Mouse (Mus musculus): ENCODE measurements around the gene Gm44503. TPM values are rescaled to one million over a fixed set of nuclear protein-coding genes. Genes with fewer than 3 reads are reported as not detected.

Gm44503 gene
- polyA plus RNA-seq, 1 experiment from 2014 or later: not detected

- H3K27me3 ChIP-seq: no peaks in the 10 kb centered on the region
- ATAC-seq (ENCODE audit: low read depth): no peak
- peak within 1 kb of the TSS; percentile 80 for H3K4me3 ChIP-seq
- H3K9me3 ChIP-seq: no peaks in the 10 kb centered on the region
- H3K4me1 ChIP-seq (replicated peaks): peaks cover 32% of the 10 kb centered on the region
- H3K36me3 ChIP-seq: 0 out of 2 replicates have a peak, but pooled peaks cover 4% of the 10 kb centered on the region
- peak within 1 kb of the TSS; percentile 85 for H3K27ac ChIP-seq (replicated peaks)
- peak within 1 kb of the TSS; percentile 86 for H3K9ac ChIP-seq
- peak within 1 kb of the TSS; percentile 86 for H3K4me2 ChIP-seq
- 32% methylated on average over 6 of the region's 6 CpGs for WGBS
Measured at GRCm38 (mm10) chr9:73040080-73040479, 81.4 kb downstream of the Gm44503 start, which contains the start of gene Pigb. Pigb (minus strand) TSS chr9:73040378.

GRCm38 (mm10) chr9:73044146-73045079, 85.8 kb downstream of the Gm44503 start, which contains the start of gene Rab27a:
Rab27a (plus strand) TSS chr9:73044854.
- Histone ChIP-seq H3K4me3 (peak within 1 kb of the TSS; percentile 45), H3K9me3 (no peaks in the 10 kb centered on the region), H3K27ac (replicated peaks) (0 out of 2 replicates have a peak within 1 kb of the TSS, but pooled peaks have one; percentile 7), H3K4me1 (replicated peaks) (peaks cover 27% of the 10 kb centered on the region), H3K4me2 (peak within 1 kb of the TSS; percentile 87), H3K9ac (peak within 1 kb of the TSS; percentile 74), H3K36me3 (no peaks in the 10 kb centered on the region), H3K27me3 (no peaks in the 10 kb centered on the region; the same call in 1 of the 2 replicates)
- WGBS: 1% methylated on average over 41 of the region's 41 CpGs
- peak; percentile 57 for ATAC-seq (ENCODE audit: low read depth)

GRCm38 (mm10) chr9:73045204-73045603, 86.6 kb downstream of the Gm44503 start:
- Histone ChIP-seq H3K36me3 (no peaks in the 10 kb centered on the region), H3K4me1 (replicated peaks) (peaks cover 24% of the 10 kb centered on the region), H3K9me3 (no peaks in the 10 kb centered on the region), H3K27me3 (no peaks in the 10 kb centered on the region; the same call in 1 of the 2 replicates), H3K9ac (peak overlapping the region; percentile 74), H3K4me3 (peak overlapping the region; percentile 45), H3K27ac (replicated peaks) (no peak overlapping the region), H3K4me2 (peak overlapping the region; percentile 87)
- 9% methylated on average over 7 of the region's 7 CpGs for WGBS
- no peak for ATAC-seq (ENCODE audit: low read depth)

- ATAC-seq (ENCODE audit: low read depth): no peak
- Histone ChIP-seq H3K9me3 (no peaks in the 10 kb centered on the region), H3K4me3 (peak overlapping the region; percentile 45; the same call in 1 of the 2 replicates), H3K27me3 (no peaks in the 10 kb centered on the region; the same call in 1 of the 2 replicates), H3K4me2 (peak overlapping the region; percentile 87), H3K9ac (0 out of 2 replicates have a peak overlapping the region, but pooled peaks have one; percentile 74), H3K4me1 (replicated peaks) (peaks cover 19% of the 10 kb centered on the region), H3K36me3 (no peaks in the 10 kb centered on the region), H3K27ac (replicated peaks) (no peak overlapping the region)
- WGBS: 70% methylated on average over 10 of the region's 10 CpGs
Measured at GRCm38 (mm10) chr9:73045711-73046110, 87.1 kb downstream of the Gm44503 start.

GRCm38 (mm10) chr9:73047906-73048305, 89.3 kb downstream of the Gm44503 start:
- Histone ChIP-seq H3K4me2 (no peak overlapping the region), H3K27ac (replicated peaks) (no peak overlapping the region), H3K9ac (no peak overlapping the region), H3K9me3 (no peaks in the 10 kb centered on the region), H3K36me3 (no peaks in the 10 kb centered on the region), H3K4me3 (no peak overlapping the region), H3K4me1 (replicated peaks) (peaks cover 17% of the 10 kb centered on the region), H3K27me3 (no peaks in the 10 kb centered on the region; the same call in 1 of the 2 replicates)
- no peak for ATAC-seq (ENCODE audit: low read depth)
- 85% methylated on average over 2 of the region's 2 CpGs for WGBS

DNA sequence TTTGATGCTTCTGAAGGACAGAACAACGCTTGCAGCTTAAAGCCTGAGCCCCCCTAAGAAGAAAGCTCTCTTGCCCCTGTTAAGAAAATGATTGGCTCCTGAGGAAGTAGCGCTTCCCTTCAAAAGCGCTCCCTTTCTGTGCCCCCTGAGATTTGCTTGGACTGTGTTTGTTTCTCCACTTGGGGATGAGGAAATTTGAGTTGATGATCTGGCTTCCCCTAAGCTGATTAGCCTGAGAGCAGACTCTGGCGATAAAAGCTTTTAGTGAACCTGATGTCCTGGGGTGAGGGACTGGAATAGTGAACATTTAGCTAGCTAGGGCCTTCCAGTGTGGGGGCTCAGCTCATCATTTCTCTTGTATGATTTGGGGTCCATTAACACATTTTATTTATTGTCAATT, 90.3 kb downstream of the Gm44503 start:
- WGBS: 20% methylated on average over 4 of the region's 4 CpGs
- ATAC-seq (ENCODE audit: low read depth): no peak
- H3K4me2 ChIP-seq: no peak overlapping the region
- no peaks in the 10 kb centered on the region; the same call in 1 of the 2 replicates for H3K27me3 ChIP-seq
- H3K9ac ChIP-seq: no peak overlapping the region
- H3K27ac ChIP-seq (replicated peaks): no peak overlapping the region
- no peak overlapping the region for H3K4me3 ChIP-seq
- no peaks in the 10 kb centered on the region for H3K36me3 ChIP-seq
- no peaks in the 10 kb centered on the region for H3K9me3 ChIP-seq
- peaks cover 16% of the 10 kb centered on the region for H3K4me1 ChIP-seq (replicated peaks)

- no peak overlapping the region for H3K4me2 ChIP-seq
- no peak overlapping the region for H3K9ac ChIP-seq
- no peaks in the 10 kb centered on the region for H3K9me3 ChIP-seq
- H3K4me3 ChIP-seq: no peak overlapping the region
- peaks cover 7% of the 10 kb centered on the region for H3K4me1 ChIP-seq (replicated peaks)
- 61% methylated on average over 5 of the region's 5 CpGs for WGBS
- no peak for ATAC-seq (ENCODE audit: low read depth)
- no peaks in the 10 kb centered on the region; the same call in 1 of the 2 replicates for H3K27me3 ChIP-seq
- no peaks in the 10 kb centered on the region for H3K36me3 ChIP-seq
- H3K27ac ChIP-seq (replicated peaks): no peak overlapping the region
Measured at GRCm38 (mm10) chr9:73049833-73050232, 91.2 kb downstream of the Gm44503 start.

GRCm38 (mm10) chr9:73050606-73051005, 92.0 kb downstream of the Gm44503 start:
- Histone ChIP-seq H3K27me3 (no peaks in the 10 kb centered on the region; the same call in 1 of the 2 replicates), H3K9me3 (no peaks in the 10 kb centered on the region), H3K4me3 (no peak overlapping the region), H3K4me2 (no peak overlapping the region), H3K36me3 (no peaks in the 10 kb centered on the region), H3K27ac (replicated peaks) (no peak overlapping the region), H3K4me1 (replicated peaks) (no peaks in the 10 kb centered on the region; the same call in 1 of the 2 replicates), H3K9ac (no peak overlapping the region)
- 71% methylated on average over 8 of the region's 8 CpGs for WGBS
- no peak for ATAC-seq (ENCODE audit: low read depth)

GRCm38 (mm10) chr9:73055441-73055911, 96.8 kb downstream of the Gm44503 start:
- Histone ChIP-seq H3K9me3 (no peaks in the 10 kb centered on the region), H3K9ac (no peak overlapping the region), H3K36me3 (no peaks in the 10 kb centered on the region), H3K27ac (replicated peaks) (no peak overlapping the region), H3K27me3 (no peaks in the 10 kb centered on the region), H3K4me1 (replicated peaks) (no peaks in the 10 kb centered on the region), H3K4me2 (no peak overlapping the region), H3K4me3 (no peak overlapping the region)
- WGBS: 74% methylated on average over 10 of the region's 10 CpGs
- no peak for ATAC-seq (ENCODE audit: low read depth)

GRCm38 (mm10) chr9:73059224-73059623, 100.6 kb downstream of the Gm44503 start:
- H3K4me2 ChIP-seq: no peak overlapping the region
- no peak for ATAC-seq (ENCODE audit: low read depth)
- H3K36me3 ChIP-seq: no peaks in the 10 kb centered on the region
- no peak overlapping the region for H3K9ac ChIP-seq
- 94% methylated on average over 4 of the region's 4 CpGs for WGBS
- no peaks in the 10 kb centered on the region for H3K9me3 ChIP-seq
- peaks cover 9% of the 10 kb centered on the region for H3K4me1 ChIP-seq (replicated peaks)
- no peaks in the 10 kb centered on the region for H3K27me3 ChIP-seq
- H3K27ac ChIP-seq (replicated peaks): no peak overlapping the region
- no peak overlapping the region for H3K4me3 ChIP-seq

DNA sequence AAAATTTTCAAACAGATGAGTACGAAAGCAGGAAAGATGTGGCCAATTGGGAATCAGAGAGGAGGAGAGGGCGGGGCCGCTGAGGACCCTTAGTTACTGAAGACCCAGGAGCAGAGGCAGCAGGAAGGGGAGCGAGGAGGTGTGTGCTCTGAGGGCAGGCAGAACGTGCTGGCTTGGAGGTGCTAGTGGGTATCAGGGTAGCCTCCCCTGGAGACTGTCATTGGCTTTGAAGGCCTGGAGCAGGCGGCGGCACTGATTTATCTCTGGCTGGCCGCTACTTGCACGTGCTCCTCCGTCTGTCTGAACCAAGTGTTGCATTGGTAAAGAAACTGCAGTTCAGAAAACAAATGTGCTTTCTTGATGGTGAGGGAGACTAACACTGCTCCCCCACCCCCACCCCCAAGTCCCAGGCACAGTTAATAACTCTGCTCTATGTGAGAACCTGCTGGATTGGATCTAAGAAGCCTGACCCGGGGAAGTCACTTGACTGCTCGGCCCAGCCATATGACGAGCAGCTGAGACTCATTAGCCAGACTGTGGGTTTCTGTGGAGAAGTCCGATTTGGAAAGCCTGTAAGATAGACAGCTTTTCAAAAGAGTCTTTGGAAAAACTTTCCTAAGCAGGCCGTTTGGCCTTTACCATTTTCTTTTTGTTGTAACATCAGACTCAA, 105.1 kb downstream of the Gm44503 start:
- Histone ChIP-seq H3K27ac (replicated peaks) (no peak overlapping the region), H3K27me3 (no peaks in the 10 kb centered on the region), H3K4me1 (replicated peaks) (peaks cover 31% of the 10 kb centered on the region), H3K4me2 (peak overlapping the region; percentile 36), H3K9me3 (no peaks in the 10 kb centered on the region), H3K4me3 (no peak overlapping the region), H3K36me3 (no peaks in the 10 kb centered on the region), H3K9ac (0 out of 2 replicates have a peak overlapping the region, but pooled peaks have one; percentile 3)
- 26% methylated on average over 15 of the region's 15 CpGs for WGBS
- no peak for ATAC-seq (ENCODE audit: low read depth)
